Mouse (Mus musculus): ENCODE data around the gene Alyref. TPM values are rescaled to one million over a fixed set of nuclear protein-coding genes. Genes with fewer than 3 reads are reported as not detected.

Gene Alyref
- total and polyA plus RNA-seq, 3 experiments: 600 to 1,072 TPM; not detected in 1

- TF ChIP-seq GATA1 (IDR thresholded peaks at IDR 0.05; ENCODE audit: low read depth, low read length): no peak
- TF ChIP-seq NRF1 (IDR thresholded peaks at IDR 0.05; ENCODE audit: insufficient read depth, low read depth, low read length, poor library complexity, severe bottlenecking): peak; percentile 97
- no peak for TF ChIP-seq JUND (IDR thresholded peaks at IDR 0.05; ENCODE audit: low read depth, low read length)
- peak; percentile 88 for TF ChIP-seq POLR2AphosphoS2 (IDR thresholded peaks at IDR 0.05; ENCODE audit: low read length)
Observed at GRCm38 (mm10) chr11:120598283-120598989, at the start of gene Alyref, which contains the start of gene Anapc11 (continued).

- peaks cover 7 to 15% of the 10 kb centered on the region in 2 experiments for H3K4me1 ChIP-seq (ENCODE audit: control insufficient read depth in 1 of 2, insufficient read depth in 2 of 2, low read length in 2 of 2)
- no peak overlapping the region for H3K9ac ChIP-seq (ENCODE audit: control insufficient read depth, low read depth, low read length, poor library complexity, severe bottlenecking)
- no peaks in the 10 kb centered on the region for H3K9me3 ChIP-seq (replicated peaks; ENCODE audit: insufficient read depth, low read length)
- no peaks in the 10 kb centered on the region; a peak in 1 of 4 replicates for H3K27me3 ChIP-seq (ENCODE audit: control insufficient read depth in 1 of 2, insufficient read depth in 2 of 2, low read length in 2 of 2)
- no peak for TF ChIP-seq CTCF (IDR thresholded peaks at IDR 0.05 in 2 of 3, conservative IDR thresholded peaks at IDR 0.05 in 1 of 3; ENCODE audit: control insufficient read depth in 1 of 3, insufficient read depth in 1 of 3, low read depth in 2 of 3, low read length in 3 of 3, poor library complexity in 1 of 3, severe bottlenecking in 1 of 3)
- no peak for TF ChIP-seq MYC (IDR thresholded peaks at IDR 0.05; ENCODE audit: low read depth, low read length)
- TF ChIP-seq NELFE (IDR thresholded peaks at IDR 0.05; ENCODE audit: low read depth, low read length): no peak
- TF ChIP-seq ELF1 (IDR thresholded peaks at IDR 0.05; ENCODE audit: low read depth, low read length): no peak
- TF ChIP-seq ZKSCAN1 (IDR thresholded peaks at IDR 0.05; ENCODE audit: low read depth, low read length): no peak
- no peak for TF ChIP-seq ZC3H11A (IDR thresholded peaks at IDR 0.05; ENCODE audit: low read depth, low read length)
- no peak for TF ChIP-seq TAL1 (IDR thresholded peaks at IDR 0.05; ENCODE audit: low read length)
- no peak for TF ChIP-seq CHD2 (IDR thresholded peaks at IDR 0.05; ENCODE audit: low read length)
- no peak for TF ChIP-seq USF2 (IDR thresholded peaks at IDR 0.05; ENCODE audit: borderline replicate concordance in 1 of 2, insufficient read depth in 1 of 2, low read depth in 1 of 2, low read length in 2 of 2)
- TF ChIP-seq MAX (IDR thresholded peaks at IDR 0.05; ENCODE audit: low read length): no peak
- no peak for TF ChIP-seq HCFC1 (IDR thresholded peaks at IDR 0.05; ENCODE audit: low read depth, low read length)
- TF ChIP-seq POLR2A (IDR thresholded peaks at IDR 0.05; ENCODE audit: control insufficient read depth in 1 of 2, insufficient read depth in 1 of 2, low read depth in 1 of 2, low read length in 2 of 2, poor library complexity in 1 of 2): no peak
- no peak for TF ChIP-seq MYB (IDR thresholded peaks at IDR 0.05; ENCODE audit: low read depth, low read length)
- no peak overlapping the region for H3K4me3 ChIP-seq (ENCODE audit: control insufficient read depth in 1 of 2, insufficient read depth in 1 of 2, low read depth in 2 of 2, low read length in 2 of 2)
- DNase-seq (ENCODE audit: low read depth, low spot score): no peak
- H3K27ac ChIP-seq (ENCODE audit: control insufficient read depth, low read depth, low read length): no peak overlapping the region
- no peaks in the 10 kb centered on the region for H3K79me2 ChIP-seq (ENCODE audit: control insufficient read depth, insufficient read depth, low read length, poor library complexity)
- peaks cover 0 to 8% of the 10 kb centered on the region in 2 experiments; a peak in 2 of 4 replicates for H3K36me3 ChIP-seq (ENCODE audit: control insufficient read depth in 1 of 2, insufficient read depth in 2 of 2, low read length in 2 of 2)
Observed at GRCm38 (mm10) chr11:120647047-120647830, 49.1 kb upstream of the Alyref start.

Measured in MEL (cell line).